Mouse (Mus musculus): ENCODE results near the gene Gnb1.

- no peak for TF ChIP-seq CTCF (conservative IDR thresholded peaks at IDR 0.05; ENCODE audit: low read length)
- TF ChIP-seq NANOG (IDR thresholded peaks at IDR 0.05; ENCODE audit: borderline replicate concordance, low read length), result no peak
- TF ChIP-seq POU5F1 (IDR thresholded peaks at IDR 0.05; ENCODE audit: borderline replicate concordance, low read length), result no peak
Measured at GRCm38 (mm10) chr4:155549993-155550392, 58.8 kb downstream of the Gnb1 start.
